Mouse (Mus musculus): Measurements from ENCODE around the gene Wsb1.
"Not testable (repeated sequence)": the region's sequence is repeated elsewhere in the genome, so short reads cannot be mapped to it uniquely, and the experiment has no call there.

Wsb1 gene

GRCm38 (mm10) chr11:79264376-79264775 is 9.9 kb upstream of the Wsb1 start:
- DNase-seq (ENCODE audit: extremely low spot score): no peak

DNA sequence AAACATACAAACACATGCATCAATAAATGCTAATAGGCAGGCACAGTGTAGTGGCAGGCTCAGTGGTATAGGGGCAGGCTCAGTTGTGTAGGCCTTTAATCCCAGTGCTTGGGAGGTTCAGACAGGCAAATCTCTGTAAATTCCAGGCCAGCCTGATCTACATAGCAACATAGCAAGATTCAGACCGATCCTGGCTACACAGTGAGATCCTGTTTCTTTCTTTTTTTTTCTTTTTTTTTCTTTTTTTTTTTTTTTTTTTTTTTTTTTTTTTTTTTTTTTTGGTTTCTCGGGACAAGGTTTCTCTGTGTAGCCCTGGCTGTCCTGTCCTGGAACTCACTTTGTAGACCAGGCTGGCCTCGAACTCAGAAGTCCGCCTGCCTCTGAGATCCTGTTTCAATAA is 5.7 kb upstream of the Wsb1 start:
- not testable (repeated sequence) for DNase-seq (ENCODE audit: extremely low spot score)

GRCm38 (mm10) chr11:79258738-79259137 is 4.3 kb upstream of the Wsb1 start:
- DNase-seq (ENCODE audit: extremely low spot score): no peak

DNA sequence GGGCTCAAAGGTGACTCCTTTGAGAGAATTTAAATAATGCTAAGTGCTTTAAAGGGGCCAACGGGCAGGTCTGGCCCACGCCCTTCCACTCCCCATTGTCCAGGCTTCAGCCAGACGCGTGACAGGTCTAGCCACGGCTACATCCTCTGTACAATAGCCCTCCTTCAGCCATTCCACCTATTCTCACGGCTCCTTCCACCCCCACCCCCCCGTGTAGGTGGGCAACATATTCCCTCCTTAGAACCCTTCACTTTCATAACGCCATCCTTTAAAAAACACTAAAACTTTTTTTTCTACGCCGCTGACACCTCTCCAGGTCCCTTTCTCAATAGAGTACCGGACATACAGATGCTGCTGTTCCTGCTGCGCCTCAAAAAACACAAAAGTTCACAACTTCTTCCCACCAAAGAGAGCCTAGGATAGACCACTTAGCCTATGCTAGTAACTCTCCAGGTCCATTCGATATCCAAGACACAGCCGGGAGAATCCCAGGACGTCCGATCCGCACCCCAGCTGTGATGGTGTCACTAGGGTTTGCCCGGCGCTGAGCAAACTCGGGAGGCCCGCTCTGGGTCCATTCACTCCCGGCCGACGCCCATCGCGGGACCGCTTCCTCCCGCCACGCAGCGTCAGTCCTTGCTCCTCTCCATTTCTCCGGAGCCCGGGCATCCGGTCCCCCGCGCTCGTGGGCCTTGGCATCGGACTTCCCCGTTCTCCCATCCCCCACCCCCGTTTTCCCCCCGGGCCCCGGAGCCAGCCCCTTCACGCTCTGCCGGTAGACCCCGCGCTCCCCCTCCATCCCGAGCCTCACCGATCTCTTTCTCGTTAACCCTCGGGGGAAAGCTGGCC is 705 bp downstream of the Wsb1 start:
- peak; percentile 30 for DNase-seq (ENCODE audit: extremely low spot score)

GRCm38 (mm10) chr11:79252881-79253541 is 1.5 kb downstream of the Wsb1 start:
- peak; percentile 16 for DNase-seq (ENCODE audit: extremely low spot score)

- DNase-seq (ENCODE audit: extremely low spot score): no peak
Observed at GRCm38 (mm10) chr11:79239024-79239423, 15.4 kb downstream of the Wsb1 start.

GRCm38 (mm10) chr11:79238398-79238752 is 16.1 kb downstream of the Wsb1 start:
- DNase-seq (ENCODE audit: extremely low spot score): peak; percentile 45

DNA sequence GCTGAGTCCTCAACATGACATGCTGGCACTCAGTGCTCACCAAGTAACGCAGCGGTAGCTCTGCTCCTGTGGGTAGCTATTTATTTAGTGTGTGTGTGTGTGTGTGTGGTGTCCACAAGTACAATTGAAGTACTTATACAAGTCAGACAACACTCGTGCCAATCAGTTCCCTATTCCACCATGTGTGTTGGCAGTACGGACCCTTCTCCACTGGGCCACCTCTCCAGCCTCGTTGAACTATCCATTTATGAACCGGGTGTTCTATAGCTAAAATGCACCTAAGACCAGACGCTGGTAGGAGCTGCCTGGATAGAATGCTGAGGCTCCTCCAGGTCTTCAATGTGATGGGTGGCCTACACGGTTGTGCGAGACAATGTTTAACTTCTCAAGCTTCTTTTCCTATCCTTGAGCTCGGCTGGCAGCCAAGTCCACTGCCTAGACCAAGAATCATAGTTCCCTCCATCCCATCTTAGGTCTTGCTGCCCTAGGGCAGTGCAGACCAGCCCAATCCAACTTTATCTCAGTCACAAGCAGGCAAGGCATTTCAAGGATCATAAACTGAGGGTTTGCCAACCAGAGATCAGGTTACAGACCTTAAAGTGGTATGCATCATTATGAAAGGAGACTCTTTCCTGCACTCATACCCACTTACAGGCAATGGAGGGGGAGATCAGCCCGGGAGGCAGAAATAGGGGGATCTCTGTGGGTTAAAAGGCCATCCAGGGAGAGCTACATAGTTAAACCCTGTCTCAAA is 16.6 kb downstream of the Wsb1 start:
- no peak for DNase-seq (ENCODE audit: extremely low spot score)

DNA sequence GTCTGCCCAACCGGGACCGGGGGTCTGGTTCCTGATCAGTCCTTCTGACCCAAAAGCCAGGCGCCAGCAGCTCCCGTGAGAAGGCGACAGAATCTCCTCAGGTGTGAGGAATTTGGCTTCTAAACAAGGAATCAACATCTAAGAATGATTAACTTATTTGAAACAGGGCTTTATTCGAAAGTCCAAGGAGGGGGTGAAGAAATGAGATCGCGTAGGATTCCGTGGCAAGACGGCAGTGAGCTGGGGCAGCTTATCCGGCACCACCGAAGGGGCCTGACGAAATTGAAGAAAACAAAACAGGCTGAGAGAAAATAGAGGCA is 24.3 kb downstream of the Wsb1 start:
- DNase-seq (ENCODE audit: extremely low spot score): no peak

DNA sequence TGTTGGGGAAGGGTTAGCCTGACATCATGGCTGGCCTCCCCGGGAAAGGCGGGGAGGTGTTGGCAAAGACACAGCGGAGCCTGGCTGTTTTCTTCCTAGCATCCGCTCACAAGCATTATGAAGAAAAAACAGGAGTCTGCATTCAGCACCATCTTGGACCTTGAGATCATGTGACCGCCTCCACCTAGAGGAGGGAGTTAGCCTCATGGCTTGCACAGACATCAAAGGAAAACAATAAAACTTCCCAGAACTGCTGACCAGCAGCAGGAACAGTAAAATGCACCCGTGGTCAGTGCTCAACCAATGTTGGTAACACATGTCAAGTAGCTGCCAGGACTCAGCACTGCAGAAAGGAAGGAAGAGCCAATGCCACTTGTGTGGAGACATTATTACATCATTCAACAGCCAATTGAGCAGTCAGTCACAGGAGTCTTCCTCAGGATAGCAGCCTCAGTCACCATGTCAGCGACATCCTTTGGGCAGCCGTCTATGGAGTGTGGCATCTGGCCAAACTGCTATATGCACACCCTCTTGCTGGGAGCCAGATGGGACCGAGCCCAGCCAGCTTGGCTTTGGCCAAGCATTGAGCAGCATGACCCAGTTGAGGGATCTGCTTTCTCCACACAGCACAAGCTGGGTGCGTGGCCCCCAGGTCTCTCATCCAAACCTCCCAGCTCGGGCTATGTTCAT is 24.8 kb downstream of the Wsb1 start:
- no peak for DNase-seq (ENCODE audit: extremely low spot score)

DNA sequence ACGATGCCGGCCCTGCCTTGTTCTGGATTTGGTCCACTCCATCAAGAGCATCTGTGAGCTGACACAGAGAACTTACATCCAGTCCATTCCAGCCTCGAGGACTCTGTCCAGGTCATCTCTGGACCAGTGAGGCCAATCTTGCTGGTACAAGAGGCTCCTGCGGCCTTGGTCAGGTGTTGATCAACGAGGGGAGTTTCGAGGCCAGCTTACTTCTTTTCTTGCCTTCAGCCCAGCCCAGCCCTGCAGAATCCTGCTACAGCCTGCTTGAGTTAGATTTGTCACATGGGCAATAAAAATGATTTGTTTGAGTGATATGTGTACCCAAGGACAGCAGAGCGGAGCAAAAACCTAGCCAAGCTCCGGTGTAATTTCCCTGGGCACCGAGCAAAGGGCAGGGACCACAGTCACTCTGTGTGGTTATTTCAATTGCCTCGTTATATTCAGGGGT is 25.4 kb downstream of the Wsb1 start:
- no peak for DNase-seq (ENCODE audit: extremely low spot score)

- DNase-seq (ENCODE audit: extremely low spot score): no peak
Observed at GRCm38 (mm10) chr11:79228089-79228488, 26.4 kb downstream of the Wsb1 start.

DNA sequence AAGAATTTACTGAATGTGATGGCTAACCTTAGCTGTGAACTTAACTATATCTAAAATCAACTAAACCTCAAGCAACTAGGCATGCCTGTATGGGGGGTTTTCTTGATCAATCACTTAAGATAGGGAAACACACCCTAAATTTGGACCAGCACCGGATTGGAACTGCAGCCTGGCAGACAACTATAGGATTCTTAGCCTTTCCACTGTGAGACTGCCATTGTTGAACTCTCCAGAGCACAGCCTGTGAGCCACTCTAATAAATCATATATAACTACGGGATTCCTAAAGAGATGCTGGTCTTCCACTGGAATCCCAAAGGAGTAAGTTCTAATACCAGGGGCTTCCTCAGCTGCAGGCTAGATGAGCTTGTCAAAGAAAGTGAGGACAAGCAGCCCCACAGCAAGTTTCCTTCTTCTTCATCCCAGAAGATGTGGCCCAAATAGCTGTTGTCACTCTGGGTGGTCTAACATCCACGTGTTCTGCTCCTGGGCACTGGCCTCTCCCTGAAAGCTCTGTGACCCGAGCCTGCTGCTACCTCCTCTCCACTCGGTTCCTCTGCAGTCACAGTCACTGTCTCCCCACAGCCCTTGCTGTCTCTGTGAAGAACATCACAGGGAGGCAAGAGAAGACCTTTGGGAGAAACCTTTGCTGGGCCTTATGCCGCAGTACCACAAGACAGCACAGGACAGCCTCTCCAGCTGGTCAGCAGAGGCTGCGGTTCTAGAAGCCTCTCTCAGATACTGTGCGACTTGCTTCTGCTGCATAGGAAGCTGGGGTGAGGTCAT is 28.9 kb downstream of the Wsb1 start:
- no peak for DNase-seq (ENCODE audit: extremely low spot score)

DNA sequence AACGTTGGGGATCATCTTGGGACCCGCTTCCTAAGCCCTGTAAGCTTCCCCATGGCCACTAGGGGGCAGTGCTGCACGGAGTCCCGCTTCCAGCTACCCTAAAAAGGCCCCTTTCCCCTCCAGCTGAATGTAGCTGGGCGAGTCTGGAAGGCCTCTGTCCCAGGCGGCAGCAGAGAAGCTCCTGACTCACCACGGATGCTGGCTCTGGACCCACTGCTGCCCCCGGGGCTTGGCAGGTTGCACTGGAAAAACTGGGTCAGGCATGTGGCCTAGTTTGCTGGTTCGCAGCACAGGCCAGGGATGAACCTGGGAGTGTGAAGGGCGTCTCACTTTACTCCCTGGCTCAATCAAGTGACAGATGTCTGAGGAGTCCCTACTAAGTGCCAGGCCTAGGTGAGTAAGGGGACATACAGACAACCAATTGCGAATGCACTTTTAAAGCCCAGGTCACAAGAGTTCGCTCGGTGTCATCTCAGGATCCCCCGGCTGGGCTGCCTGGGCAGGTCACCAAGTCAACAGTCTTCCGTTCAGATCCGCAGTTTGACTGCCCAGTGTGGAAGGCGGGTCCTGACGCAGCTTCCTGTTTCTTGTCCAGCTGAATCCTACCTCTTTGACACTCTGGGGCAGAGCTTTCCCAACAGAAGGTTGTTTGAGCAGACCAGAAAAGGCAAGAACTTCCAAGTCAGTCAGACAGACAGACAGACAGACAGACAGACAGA is 29.8 kb downstream of the Wsb1 start:
- DNase-seq (ENCODE audit: extremely low spot score): peak; percentile 88

DNA sequence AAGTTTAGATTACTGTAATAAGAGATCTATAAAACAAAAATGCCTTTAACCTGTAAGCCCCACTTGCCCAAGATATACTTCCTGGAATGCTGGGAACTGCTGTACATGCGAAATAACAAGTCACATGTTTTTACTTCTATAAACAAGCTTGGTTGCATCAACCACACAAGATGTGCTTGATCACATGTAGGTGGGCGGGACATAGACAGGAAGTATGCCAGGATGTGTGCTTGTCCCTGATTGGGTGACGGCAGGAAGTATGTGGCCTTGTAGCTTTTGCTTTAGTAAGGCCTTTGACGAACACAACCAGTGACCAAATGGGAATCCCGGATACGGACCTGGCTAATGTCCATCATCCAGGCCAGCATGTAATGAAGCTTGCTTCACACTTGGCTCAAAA is 31.1 kb downstream of the Wsb1 start:
- DNase-seq (ENCODE audit: extremely low spot score): no peak

GRCm38 (mm10) chr11:79222661-79223060 is 31.8 kb downstream of the Wsb1 start:
- DNase-seq (ENCODE audit: extremely low spot score): no peak

GRCm38 (mm10) chr11:79221641-79222040 is 32.8 kb downstream of the Wsb1 start:
- DNase-seq (ENCODE audit: extremely low spot score): no peak

DNA sequence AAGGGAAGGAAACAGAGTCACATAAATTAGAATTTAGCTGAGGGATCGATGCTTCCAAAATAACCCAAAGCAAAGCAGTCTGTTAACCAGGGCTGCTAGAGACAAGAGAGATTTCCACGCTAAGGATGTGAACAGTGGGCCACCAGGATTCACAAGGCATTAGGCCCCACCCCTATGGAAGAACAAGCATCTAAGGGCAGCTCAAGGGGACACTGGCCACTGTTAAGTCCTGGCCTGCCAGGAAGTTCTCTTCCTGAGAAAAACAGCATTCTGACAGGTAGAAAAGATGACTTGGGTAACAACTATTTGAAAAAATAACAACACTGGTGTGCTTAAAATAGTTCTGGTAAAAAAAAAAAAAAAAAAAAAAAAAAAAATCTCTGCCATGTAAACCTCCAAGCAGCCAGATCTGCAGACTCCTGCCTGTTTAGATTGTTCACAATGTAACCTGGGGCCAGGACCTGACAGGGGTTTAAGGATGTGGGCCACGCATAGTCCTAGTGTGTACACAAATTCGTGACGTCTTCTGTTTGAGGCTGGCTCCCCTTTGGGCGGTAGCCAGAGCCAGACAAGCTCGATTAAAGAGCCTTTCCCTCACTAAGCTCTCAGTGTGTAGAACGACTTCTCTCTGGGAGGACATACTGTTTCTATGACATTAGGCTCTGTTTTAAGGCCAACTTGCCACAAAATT is 35.4 kb downstream of the Wsb1 start:
- DNase-seq (ENCODE audit: extremely low spot score): no peak

DNA sequence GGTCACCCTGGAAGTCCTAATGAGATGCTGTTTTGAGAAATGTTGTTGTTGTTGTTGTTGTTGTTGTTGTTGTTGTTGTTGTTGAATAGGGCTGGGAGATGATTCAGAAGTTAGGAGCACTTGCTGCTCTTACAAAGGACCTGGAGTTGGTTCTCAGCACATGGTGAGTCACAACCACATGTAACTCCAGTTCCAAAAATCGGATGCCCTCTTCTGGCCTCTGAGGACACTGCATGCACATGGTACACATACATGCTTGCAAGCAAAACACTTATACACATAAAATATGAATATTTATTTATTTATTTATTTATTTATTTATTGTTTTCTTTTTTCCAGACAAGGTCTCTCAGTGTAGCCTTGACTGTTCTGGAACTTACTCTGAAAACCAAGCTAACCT is 36.4 kb downstream of the Wsb1 start:
- DNase-seq (ENCODE audit: extremely low spot score): no peak

DNA sequence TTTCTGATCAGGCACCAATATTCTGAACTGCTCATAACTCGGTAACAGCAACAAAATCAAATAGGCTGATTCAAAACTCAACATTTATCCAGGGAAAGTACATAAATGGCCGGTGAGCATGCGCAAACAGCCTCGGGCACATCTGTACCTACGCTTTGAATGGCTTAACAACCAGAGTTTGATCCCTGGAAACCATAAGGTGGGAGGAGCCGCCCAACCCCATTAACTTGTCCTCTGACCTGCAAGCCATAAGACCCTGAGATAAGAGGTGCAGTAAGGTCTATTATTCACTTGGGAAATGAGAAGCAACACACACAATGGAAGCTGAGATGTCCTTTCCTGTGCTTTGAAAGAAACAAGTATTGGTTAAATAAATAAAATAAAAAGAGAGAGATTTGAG is 37.3 kb downstream of the Wsb1 start:
- no peak for DNase-seq (ENCODE audit: extremely low spot score)
